Mouse (Mus musculus) neural tube, embryonic 14.5 days (tissue): Measurements from ENCODE around the gene Slc7a5. TPM values are rescaled to one million over a fixed set of nuclear protein-coding genes. Genes with fewer than 3 reads are reported as not detected.
A peak's percentile ranks its signal among the peaks of the same experiment; 100 is the strongest.

Source experiments
- ATAC-seq: fragments of 200-750 bp; cut with Nextera tagmentation; 2 replicates; pipeline ENCODE4 v1.8.0; 2017; ENCODE audit warnings: low read depth, mild to moderate bottlenecking, moderate TSS enrichment, moderate library complexity
- H3K27ac ChIP-seq: fragments of 300-500 bp; sonication (generic); 2 replicates; pipeline ENCODE4 v1.5.1; 2014; ENCODE audit warnings: low read depth, mild to moderate bottlenecking, control low read depth, low read length, moderate library complexity, mixed read lengths
- H3K27me3 ChIP-seq: fragments of 300-500 bp; sonication (generic); 2 replicates; pipeline ENCODE4 v1.6.1; 2014; ENCODE audit warnings: low read length; ENCODE audit not compliant: control insufficient read depth, insufficient read depth
- H3K36me3 ChIP-seq: fragments of 300-500 bp; sonication (generic); 2 replicates; pipeline ENCODE4 v1.6.1; 2014; ENCODE audit warnings: low read length, mixed read lengths; ENCODE audit not compliant: control insufficient read depth, insufficient read depth
- H3K4me1 ChIP-seq: fragments of 300-500 bp; sonication (generic); 2 replicates; pipeline ENCODE4 v1.6.1; 2014; ENCODE audit warnings: low read length; ENCODE audit not compliant: control insufficient read depth, insufficient read depth
- H3K4me2 ChIP-seq: fragments of 300-500 bp; sonication (generic); 2 replicates; pipeline ENCODE4 v1.6.1; 2014; ENCODE audit warnings: mild to moderate bottlenecking, low read depth, low read length, control low read depth
- H3K4me3 ChIP-seq: fragments of 300-500 bp; sonication (generic); 2 replicates; pipeline ENCODE4 v1.5.1; 2014; ENCODE audit warnings: low read depth, low read length, control low read depth, mixed read lengths
- H3K9ac ChIP-seq: fragments of 300-500 bp; sonication (generic); replicated peaks from 2 replicates; pipeline ENCODE4 v1.6.1; 2014; ENCODE audit warnings: low read depth, mild to moderate bottlenecking, control low read depth, low read length, mixed read lengths
- H3K9me3 ChIP-seq: fragments of 300-500 bp; sonication (generic); 2 replicates; pipeline ENCODE4 v1.6.1; 2016; ENCODE audit warnings: low read length; ENCODE audit not compliant: control insufficient read depth
- WGBS: fragments of 180-500 bp; shearing (Covaris S2); extraction: QIAGEN DNeasy Blood & Tissue Kit; methylation state at CpG from one replicate; pipeline ENCODE4 v1.1.7; 2014; 5-methylcytosine and 5-hydroxymethylcytosine counted together
- polyA plus RNA-seq: library from polyadenylated mRNA; unstranded; fragments of >200 nt; fragmentation: Nextera tagmentation; extraction: Ambion mirVana; gene quantifications from 2 replicates; pipeline ENCODE4 v1.2.1, GENCODE M21; 2014

Gene Slc7a5
- polyA plus RNA-seq, 1 experiment from 2014 or later, result 38.1 TPM

- Histone ChIP-seq H3K4me3 (no peak overlapping the region), H3K9ac (no peak overlapping the region), H3K4me2 (no peak overlapping the region), H3K4me1 (peaks cover 5% of the 10 kb centered on the region; the same call in 1 of the 2 replicates), H3K9me3 (no peaks in the 10 kb centered on the region), H3K27me3 (no peaks in the 10 kb centered on the region), H3K27ac (no peak overlapping the region), H3K36me3 (no peaks in the 10 kb centered on the region)
- no peak for ATAC-seq
- 84% methylated on average over 7 of the region's 7 CpGs for WGBS
Measured at GRCm38 (mm10) chr8:121931571-121931970, 24.1 kb upstream of the Slc7a5 start.

GRCm38 (mm10) chr8:121930047-121930446 lies 22.6 kb upstream of the Slc7a5 start:
- H3K36me3 ChIP-seq, result no peaks in the 10 kb centered on the region
- H3K4me3 ChIP-seq, result no peak overlapping the region
- no peaks in the 10 kb centered on the region for H3K27me3 ChIP-seq
- no peak for ATAC-seq
- H3K4me1 ChIP-seq, result no peaks in the 10 kb centered on the region; the same call in 1 of the 2 replicates
- H3K9ac ChIP-seq, result no peak overlapping the region
- no peaks in the 10 kb centered on the region for H3K9me3 ChIP-seq
- H3K4me2 ChIP-seq, result no peak overlapping the region
- WGBS, result 78% methylated on average over 4 of the region's 4 CpGs
- H3K27ac ChIP-seq, result no peak overlapping the region

DNA sequence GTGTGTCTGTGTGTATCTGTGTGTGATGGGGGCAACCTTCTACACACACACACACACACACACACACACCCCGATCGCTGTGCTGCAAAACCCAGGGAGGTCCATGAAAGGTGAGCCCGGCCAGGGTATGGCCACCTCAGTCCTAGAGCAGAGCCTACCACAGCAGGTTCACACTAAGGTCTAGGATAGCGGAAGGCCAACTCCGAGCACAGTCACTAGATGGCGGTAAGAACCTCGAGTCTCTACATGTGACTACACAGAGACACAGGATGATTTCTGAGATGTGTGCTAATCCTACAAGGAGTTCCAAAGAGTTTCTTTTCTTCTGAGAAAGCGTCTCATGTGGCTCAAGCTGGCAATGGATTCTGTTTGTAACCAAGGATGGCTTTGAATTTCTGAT lies 19.8 kb upstream of the Slc7a5 start:
- H3K9me3 ChIP-seq, result no peaks in the 10 kb centered on the region
- WGBS, result 51% methylated on average over 8 of the region's 8 CpGs
- H3K4me1 ChIP-seq, result no peaks in the 10 kb centered on the region
- 0 out of 2 replicates have a peak, but pooled peaks have one; percentile 69 for ATAC-seq
- no peak overlapping the region for H3K4me2 ChIP-seq
- H3K9ac ChIP-seq, result no peak overlapping the region
- no peaks in the 10 kb centered on the region for H3K36me3 ChIP-seq
- H3K27ac ChIP-seq, result no peak overlapping the region
- H3K4me3 ChIP-seq, result no peak overlapping the region
- no peaks in the 10 kb centered on the region for H3K27me3 ChIP-seq

- WGBS, result 69% methylated on average over 8 of the region's 8 CpGs
- Histone ChIP-seq H3K36me3 (no peaks in the 10 kb centered on the region), H3K4me3 (no peak overlapping the region), H3K9me3 (no peaks in the 10 kb centered on the region), H3K9ac (no peak overlapping the region), H3K4me2 (no peak overlapping the region), H3K27ac (no peak overlapping the region), H3K4me1 (no peaks in the 10 kb centered on the region), H3K27me3 (no peaks in the 10 kb centered on the region)
- no peak for ATAC-seq
Measured at GRCm38 (mm10) chr8:121926266-121926665, 18.8 kb upstream of the Slc7a5 start.

- no peaks in the 10 kb centered on the region for H3K9me3 ChIP-seq
- ATAC-seq, result peak; percentile 46; the same call in 1 of the 2 replicates
- 30% methylated on average over 10 of the region's 10 CpGs for WGBS
Measured at GRCm38 (mm10) chr8:121925624-121926023, 18.1 kb upstream of the Slc7a5 start.

DNA sequence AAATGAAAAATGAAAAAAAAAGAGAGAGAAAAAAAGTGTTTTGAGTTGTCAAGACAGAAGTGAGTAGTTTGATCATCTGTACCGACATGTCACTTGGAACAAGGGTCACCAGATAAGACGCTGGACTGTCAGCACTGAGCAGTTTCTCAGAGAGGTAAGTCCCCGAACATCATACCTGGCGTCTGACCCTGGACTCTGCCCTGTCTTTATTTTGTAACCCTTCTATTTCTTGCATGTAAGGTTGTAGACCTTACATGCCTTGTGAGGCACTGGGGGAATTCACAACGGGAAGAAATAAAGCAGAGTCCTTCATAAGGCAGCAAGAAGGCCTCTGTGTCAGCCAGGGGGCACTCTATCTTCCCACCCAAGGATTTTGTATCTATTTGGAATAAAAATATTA lies 17.2 kb upstream of the Slc7a5 start:
- ATAC-seq, result no peak
- H3K4me3 ChIP-seq, result no peak overlapping the region
- H3K4me1 ChIP-seq, result no peaks in the 10 kb centered on the region; the same call in 1 of the 2 replicates
- H3K27ac ChIP-seq, result no peak overlapping the region
- no peaks in the 10 kb centered on the region for H3K36me3 ChIP-seq
- 92% methylated on average over 5 of the region's 5 CpGs for WGBS
- no peaks in the 10 kb centered on the region for H3K27me3 ChIP-seq
- H3K4me2 ChIP-seq, result no peak overlapping the region
- no peaks in the 10 kb centered on the region for H3K9me3 ChIP-seq
- no peak overlapping the region for H3K9ac ChIP-seq

More at GRCm38 (mm10) chr8:121925624-121926023, 18.1 kb upstream of the Slc7a5 start:
- Histone ChIP-seq H3K9ac (no peak overlapping the region), H3K36me3 (no peaks in the 10 kb centered on the region), H3K27me3 (no peaks in the 10 kb centered on the region), H3K4me3 (no peak overlapping the region), H3K4me1 (no peaks in the 10 kb centered on the region), H3K27ac (no peak overlapping the region), H3K4me2 (no peak overlapping the region)

- Histone ChIP-seq H3K9me3 (no peaks in the 10 kb centered on the region), H3K27ac (no peak overlapping the region), H3K9ac (no peak overlapping the region), H3K4me1 (no peaks in the 10 kb centered on the region; the same call in 1 of the 2 replicates), H3K4me3 (no peak overlapping the region), H3K4me2 (no peak overlapping the region), H3K27me3 (no peaks in the 10 kb centered on the region), H3K36me3 (no peaks in the 10 kb centered on the region)
- ATAC-seq, result no peak
- 69% methylated on average over 8 of the region's 8 CpGs for WGBS
Measured at GRCm38 (mm10) chr8:121922101-121922500, 14.6 kb upstream of the Slc7a5 start.

DNA sequence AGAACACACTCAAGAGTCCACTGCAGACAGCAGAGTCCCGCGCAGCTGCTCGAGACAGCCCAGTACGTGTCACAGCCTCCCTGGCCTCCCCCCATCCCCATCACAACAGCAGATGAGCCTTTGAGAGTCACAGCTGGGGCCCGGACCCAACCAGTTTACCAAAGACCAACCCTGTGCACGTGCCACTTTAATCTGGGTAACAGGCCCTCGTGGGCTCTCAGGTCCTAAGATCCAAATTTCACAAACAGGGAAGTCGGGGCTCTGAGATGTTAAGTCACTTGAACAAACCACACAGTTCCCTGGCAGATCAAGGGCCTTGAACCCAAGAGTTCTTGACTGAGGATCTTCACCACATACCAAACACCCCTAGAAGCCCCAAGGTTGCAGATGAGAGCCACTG lies 14.1 kb upstream of the Slc7a5 start:
- WGBS, result 71% methylated on average over 8 of the region's 8 CpGs

DNA sequence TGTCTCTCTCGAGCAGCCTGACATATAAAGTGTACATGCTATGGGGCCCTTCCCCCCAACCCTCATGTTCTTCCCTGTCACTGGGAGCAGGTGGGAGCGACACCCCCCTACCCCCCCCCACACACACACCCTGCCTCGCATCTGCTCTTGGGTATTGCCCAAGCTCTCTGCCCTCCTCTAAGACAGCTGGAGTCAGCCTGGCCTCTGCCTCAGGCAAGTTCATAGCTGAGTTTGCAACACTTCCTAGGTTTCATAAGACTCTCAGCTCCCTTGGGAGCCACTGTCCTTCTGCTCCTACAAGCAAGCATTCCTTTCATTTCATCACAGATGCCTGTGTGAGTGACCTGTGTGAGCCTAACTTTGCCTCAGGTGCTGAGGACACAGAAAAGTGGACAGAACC lies 12.2 kb upstream of the Slc7a5 start:
- H3K27me3 ChIP-seq, result no peaks in the 10 kb centered on the region
- no peaks in the 10 kb centered on the region for H3K36me3 ChIP-seq
- ATAC-seq, result no peak
- H3K9ac ChIP-seq, result no peak overlapping the region
- WGBS, result 32% methylated on average over 3 of the region's 3 CpGs
- H3K9me3 ChIP-seq, result no peaks in the 10 kb centered on the region
- no peaks in the 10 kb centered on the region; the same call in 1 of the 2 replicates for H3K4me1 ChIP-seq
- H3K4me2 ChIP-seq, result no peak overlapping the region
- no peak overlapping the region for H3K27ac ChIP-seq
- H3K4me3 ChIP-seq, result no peak overlapping the region

More for the DNA sequence above, 14.1 kb upstream of the Slc7a5 start:
- Histone ChIP-seq H3K4me2 (no peak overlapping the region), H3K9me3 (no peaks in the 10 kb centered on the region), H3K4me1 (no peaks in the 10 kb centered on the region; the same call in 1 of the 2 replicates), H3K27ac (0 out of 2 replicates have a peak overlapping the region, but pooled peaks have one; percentile 12), H3K9ac (no peak overlapping the region), H3K4me3 (no peak overlapping the region), H3K36me3 (no peaks in the 10 kb centered on the region), H3K27me3 (no peaks in the 10 kb centered on the region)
- ATAC-seq, result no peak
